In genomic region chr17:10112118-10112517, GRCm38 (mm10) we compare ENCODE assay signal across 18 mouse cellular contexts.
DNase-seq lines count a peak whose midpoint lies in the region; ATAC-seq and TF ChIP-seq lines count a peak whose summit lies in the region.
"Had no signal": no experiment of that assay in that cellular context is flagged by ENCODE, and none has a peak within 500 bp of the region (broad histone marks: within the 10 kb centered on the region; RNA-seq: fewer than 3 reads in every experiment).

No protein-coding gene starts in this region.

- H3K9me3 ChIP-seq in midbrain, embryonic 10.5 days (replicated peaks), result 0 out of 2 replicates have a peak, but pooled peaks cover 5% of the 10 kb centered on the region
- H3K9me3 ChIP-seq in midbrain, postnatal 0 days (ENCODE audit: low read length), result no peaks in the 10 kb centered on the region
- H3K9me3 ChIP-seq in forebrain, embryonic 12.5 days, result no peaks in the 10 kb centered on the region
- H3K9me3 ChIP-seq: embryonic facial prominence, embryonic 10.5 days; forebrain, embryonic 15.5 days; heart, embryonic 15.5 days had no signal

- no peak for TF ChIP-seq CTCF in midbrain, postnatal 0 days (IDR thresholded peaks at IDR 0.05)
- no peak for TF ChIP-seq CTCF in layer of hippocampus, adult 2 months (conservative IDR thresholded peaks at IDR 0.05)

- H3K9ac ChIP-seq in midbrain, postnatal 0 days (replicated peaks; ENCODE audit: low read length, poor library complexity, severe bottlenecking), result no peak overlapping the region
- no peak overlapping the region for H3K9ac ChIP-seq in forebrain, embryonic 12.5 days
- H3K9ac ChIP-seq: forebrain, embryonic 15.5 days; heart, embryonic 15.5 days had no signal

- H3K36me3 ChIP-seq in midbrain, embryonic 10.5 days, result no peaks in the 10 kb centered on the region
- H3K36me3 ChIP-seq in midbrain, postnatal 0 days (ENCODE audit: insufficient read depth, low read length), result no peaks in the 10 kb centered on the region
- no peaks in the 10 kb centered on the region for H3K36me3 ChIP-seq in forebrain, embryonic 12.5 days (replicated peaks)
- H3K36me3 ChIP-seq: embryonic facial prominence, embryonic 10.5 days; forebrain, embryonic 15.5 days; heart, embryonic 15.5 days had no signal

- no peak for ATAC-seq in midbrain, postnatal 0 days (ENCODE audit: low FRiP score)
- ATAC-seq in forebrain, embryonic 12.5 days (ENCODE audit: low FRiP score), result no peak
- ATAC-seq: forebrain, embryonic 15.5 days; hindbrain, embryonic 16.5 days; inflammation-experienced regulatory T-cells, adult 6 months; intestine, postnatal 0 days had no signal

- peaks cover 40% of the 10 kb centered on the region for H3K4me1 ChIP-seq in midbrain, embryonic 10.5 days
- no peaks in the 10 kb centered on the region for H3K4me1 ChIP-seq in midbrain, postnatal 0 days (ENCODE audit: insufficient read depth, low read length)
- peaks cover 15% of the 10 kb centered on the region for H3K4me1 ChIP-seq in forebrain, embryonic 12.5 days

- peak overlapping the region; percentile 82; the same call in 1 of the 2 replicates for H3K27ac ChIP-seq in midbrain, embryonic 10.5 days (replicated peaks)
- H3K27ac ChIP-seq in midbrain, postnatal 0 days (ENCODE audit: low read depth, low read length), result no peak overlapping the region
- no peak overlapping the region for H3K27ac ChIP-seq in forebrain, embryonic 12.5 days
- no peak overlapping the region for H3K27ac ChIP-seq in layer of hippocampus, adult 2 months
- H3K27ac ChIP-seq: embryonic facial prominence, embryonic 10.5 days; forebrain, embryonic 15.5 days; heart, adult 2 months; heart, embryonic 15.5 days had no signal

- no peak overlapping the region for H3K4me2 ChIP-seq in midbrain, postnatal 0 days (ENCODE audit: low read depth, low read length, poor library complexity, severe bottlenecking)
- no peak overlapping the region for H3K4me2 ChIP-seq in forebrain, embryonic 12.5 days
- H3K4me2 ChIP-seq: forebrain, embryonic 15.5 days; heart, embryonic 11.5 days; heart, embryonic 15.5 days had no signal

- no peaks in the 10 kb centered on the region for H3K27me3 ChIP-seq in midbrain, embryonic 10.5 days (ENCODE audit: low read depth, poor library complexity, severe bottlenecking)
- no peaks in the 10 kb centered on the region for H3K27me3 ChIP-seq in midbrain, postnatal 0 days (ENCODE audit: insufficient read depth, low read length)
- no peaks in the 10 kb centered on the region for H3K27me3 ChIP-seq in forebrain, embryonic 12.5 days
- H3K27me3 ChIP-seq: forebrain, embryonic 15.5 days; heart, embryonic 15.5 days had no signal

- 98% methylated on average over 2 of the region's 2 CpGs for WGBS in midbrain, embryonic 10.5 days
- WGBS in midbrain, postnatal 0 days, result 94% methylated on average over 2 of the region's 2 CpGs
- WGBS in forebrain, embryonic 12.5 days, result 100% methylated on average over 2 of the region's 2 CpGs

- H3K4me3 ChIP-seq in midbrain, embryonic 10.5 days, result no peak overlapping the region
- H3K4me3 ChIP-seq in midbrain, postnatal 0 days (ENCODE audit: low read depth, low read length), result no peak overlapping the region
- H3K4me3 ChIP-seq in forebrain, embryonic 12.5 days (replicated peaks), result no peak overlapping the region
- H3K4me3 ChIP-seq in layer of hippocampus, adult 2 months, result no peak overlapping the region
- H3K4me3 ChIP-seq: embryonic facial prominence, embryonic 10.5 days; forebrain, embryonic 15.5 days; heart, adult 2 months; heart, embryonic 15.5 days had no signal

- peak; percentile 57 to 75 for DNase-seq in adrenal gland, adult (ENCODE audit: inconsistent age in 2 of 2, low spot score in 1 of 2)
- no peak for DNase-seq in adrenal gland, postnatal 4 days (ENCODE audit: low spot score in 2 of 2)
- DNase-seq in midbrain, embryonic 10.5 days (ENCODE audit: low spot score), result no peak
- no peak for DNase-seq in midbrain, postnatal 0 days (ENCODE audit: low spot score)
- peak; percentile 5 for DNase-seq in adrenal gland, postnatal 25 days
- no peak for DNase-seq in layer of hippocampus, adult 2 months (ENCODE audit: low spot score in 2 of 2)
- DNase-seq: cerebellum, adult 2 months; gastrocnemius, postnatal 10 days; heart, adult 2 months; kidney, adult 9 months had no signal

Comparison
In these comparisons a context has a peak if more than half of its experiments do, and no peak if none do; other contexts are left out.
1. DNase-seq: peak in adrenal gland, adult (2 of 2) and adrenal gland, postnatal 25 days (single experiment); none in adrenal gland, postnatal 4 days (0 of 2), midbrain, embryonic 10.5 days (single experiment), midbrain, postnatal 0 days (single experiment) and layer of hippocampus, adult 2 months (0 of 2).